Mouse (Mus musculus): ENCODE results near the gene Uqcrh.

DNA sequence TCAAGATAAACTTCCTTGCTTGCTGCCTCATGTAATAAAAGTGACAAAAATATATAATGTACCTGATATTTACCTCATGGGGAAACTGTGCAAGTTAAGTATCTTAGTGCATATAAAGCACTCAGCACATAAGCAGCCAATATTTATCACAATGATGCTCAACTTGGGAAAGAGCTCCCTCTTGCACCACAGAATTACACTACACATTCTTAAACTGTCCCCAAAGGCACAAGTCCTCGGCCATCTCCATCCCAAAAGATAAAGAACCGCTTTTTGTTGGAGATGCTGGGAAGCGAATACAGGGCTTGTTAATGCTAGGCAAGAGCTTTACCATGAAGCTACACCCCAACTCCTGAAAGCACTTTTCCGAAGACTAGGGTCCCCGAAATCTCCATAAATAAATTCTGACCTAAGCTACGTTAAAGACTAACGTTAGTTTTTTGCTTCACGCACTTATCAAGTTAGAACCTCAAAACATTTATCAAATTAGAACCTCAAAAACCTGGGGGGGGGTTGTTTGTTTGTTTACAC lies 661 bp downstream of the Uqcrh start:
- TF ChIP-seq POLR2A (IDR thresholded peaks at IDR 0.05; ENCODE audit: insufficient read depth, low read length) = no peak
- TF ChIP-seq EP300 (IDR thresholded peaks at IDR 0.05; ENCODE audit: insufficient read depth, low read depth, low read length) = no peak
- TF ChIP-seq CTCF (IDR thresholded peaks at IDR 0.05; ENCODE audit: low read depth, low read length) = no peak
